In genomic region chr10:80146568-80147011, GRCm38 (mm10) we compare ENCODE assay signal across 8 mouse cellular contexts. TPM values are rescaled to one million over a fixed set of nuclear protein-coding genes. Genes with fewer than 3 reads are reported as not detected.
A peak's percentile ranks its signal among the peaks of the same experiment; 100 is the strongest.
DNase-seq lines count a peak whose midpoint lies in the region; ATAC-seq lines count a peak whose summit lies in the region.

No protein-coding gene starts in this region.

- H3K4me1 ChIP-seq in stomach, embryonic 14.5 days (ENCODE audit: control insufficient read depth, insufficient read depth, low read length), result peaks cover 29% of the 10 kb centered on the region

- H3K9me3 ChIP-seq in stomach, embryonic 14.5 days (ENCODE audit: control insufficient read depth, low read depth, low read length), result no peaks in the 10 kb centered on the region

- 0 out of 2 replicates have a peak overlapping the region, but pooled peaks have one; percentile 18 for H3K9ac ChIP-seq in stomach, embryonic 14.5 days (replicated peaks; ENCODE audit: low read depth, low read length)

- no peak overlapping the region for H3K4me2 ChIP-seq in stomach, embryonic 14.5 days (replicated peaks; ENCODE audit: low read depth, low read length)

- H3K4me3 ChIP-seq in stomach, embryonic 14.5 days (ENCODE audit: low read depth, low read length), result no peak overlapping the region

- H3K27me3 ChIP-seq in stomach, embryonic 14.5 days (ENCODE audit: control insufficient read depth, insufficient read depth, low read length), result no peaks in the 10 kb centered on the region

- ATAC-seq in stomach, embryonic 14.5 days (ENCODE audit: insufficient number of reproducible peaks, insufficient read depth, low FRiP score, low read depth), result no peak

- H3K36me3 ChIP-seq in stomach, embryonic 14.5 days (ENCODE audit: control insufficient read depth, insufficient read depth, low read length), result peaks cover 31% of the 10 kb centered on the region; the same call in 1 of the 2 replicates

- peak overlapping the region; percentile 100; the same call in 1 of the 2 replicates for H3K27ac ChIP-seq in stomach, embryonic 14.5 days (ENCODE audit: low read length)

- DNase-seq in adrenal gland, postnatal 10 days, result peak; percentile 47
- DNase-seq in adrenal gland, adult 8-10 months, result no peak
- peak; percentile 30 for DNase-seq in right cerebral cortex, postnatal 14 days
- DNase-seq in right cerebral cortex, adult 18-20 months, result no peak
- DNase-seq in kidney, adult 8-10 months, result peak; percentile 65 to 73
- DNase-seq in cerebellum, adult 11 months, result no peak
- DNase-seq in Muller cell, postnatal 12 days (ENCODE audit: inconsistent ontology term), result no peak

- WGBS in stomach, embryonic 14.5 days, result 71% methylated on average over 4 of the region's 4 CpGs

RNA-seq across cellular contexts. Expression of gene Midn, which starts 1.5 kb away (rescaled TPM):
- 100 to 1,000 TPM; 106 to 127 TPM for total RNA-seq in adrenal gland, postnatal 10 days (2021)
- total RNA-seq in adrenal gland, adult 8-10 months (2022), result 100 to 1,000 TPM in 1 of 4 experiments, 10 to 100 TPM in 3; 56.4 to 145 (median 90.1) TPM
- polyA plus RNA-seq in stomach, embryonic 14.5 days (2014; fragmentation: Nextera tagmentation; extraction: Ambion mirVana), result 29.3 and 32.1 TPM in 2 replicates

RNA-seq across cellular contexts. Expression of gene Cbarp, which starts 6.0 kb away (rescaled TPM):
- 10 to 100 TPM; 41.6 to 65.6 TPM for total RNA-seq in adrenal gland, postnatal 10 days (2021)
- total RNA-seq in adrenal gland, adult 8-10 months (2022), result 10 to 100 TPM; 58.4 to 92.4 (median 81.9) TPM
- polyA plus RNA-seq in stomach, embryonic 14.5 days (2014; fragmentation: Nextera tagmentation; extraction: Ambion mirVana), result 7.5 and 10.1 TPM in 2 replicates

RNA-seq across cellular contexts. Expression of gene Atp5d, which starts 8.2 kb away (rescaled TPM):
- total RNA-seq in adrenal gland, postnatal 10 days (2021), result 100 to 1,000 TPM; 982 to 996 TPM
- 100 to 1,000 TPM; 380 to 452 (median 425) TPM for total RNA-seq in adrenal gland, adult 8-10 months (2022)
- polyA plus RNA-seq in stomach, embryonic 14.5 days (2014; fragmentation: Nextera tagmentation; extraction: Ambion mirVana), result 481 and 531 TPM in 2 replicates

RNA-seq across cellular contexts. Expression of gene Cirbp, which starts 19.2 kb away (rescaled TPM):
- total RNA-seq in adrenal gland, postnatal 10 days (2021), result 100 to 1,000 TPM; 102 to 168 TPM
- total RNA-seq in adrenal gland, adult 8-10 months (2022), result 100 to 1,000 TPM in 3 of 4 experiments, 10 to 100 TPM in 1; 44.2 to 234 (median 162) TPM
- polyA plus RNA-seq in stomach, embryonic 14.5 days (2014; fragmentation: Nextera tagmentation; extraction: Ambion mirVana), result 92.7 and 105 TPM in 2 replicates

RNA-seq across cellular contexts. Expression of gene 1600002K03Rik, which starts 26.2 kb away (rescaled TPM):
- 1 to 10 TPM; 6.4 to 7.7 TPM for total RNA-seq in adrenal gland, postnatal 10 days (2021)
- total RNA-seq in adrenal gland, adult 8-10 months (2022), result 10 to 100 TPM; 18.1 to 22.1 (median 21.7) TPM
- 12.5 and 13.9 TPM in 2 replicates for polyA plus RNA-seq in stomach, embryonic 14.5 days (2014; fragmentation: Nextera tagmentation; extraction: Ambion mirVana)

Comparison
In these comparisons a context has a peak if more than half of its experiments do, and no peak if none do; other contexts are left out.
1. DNase-seq: peak in adrenal gland, postnatal 10 days (single experiment), right cerebral cortex, postnatal 14 days (single experiment) and kidney, adult 8-10 months (2 of 2); none in adrenal gland, adult 8-10 months (single experiment), right cerebral cortex, adult 18-20 months (single experiment), cerebellum, adult 11 months (single experiment) and Muller cell, postnatal 12 days (single experiment).